Mouse (Mus musculus): ENCODE data around the gene Tor1b. TPM values are rescaled to one million over a fixed set of nuclear protein-coding genes. Genes with fewer than 3 reads are reported as not detected.

Tor1b gene
- polyA plus RNA-seq, 1 experiment from 2014 or later = 20.1 TPM

DNA sequence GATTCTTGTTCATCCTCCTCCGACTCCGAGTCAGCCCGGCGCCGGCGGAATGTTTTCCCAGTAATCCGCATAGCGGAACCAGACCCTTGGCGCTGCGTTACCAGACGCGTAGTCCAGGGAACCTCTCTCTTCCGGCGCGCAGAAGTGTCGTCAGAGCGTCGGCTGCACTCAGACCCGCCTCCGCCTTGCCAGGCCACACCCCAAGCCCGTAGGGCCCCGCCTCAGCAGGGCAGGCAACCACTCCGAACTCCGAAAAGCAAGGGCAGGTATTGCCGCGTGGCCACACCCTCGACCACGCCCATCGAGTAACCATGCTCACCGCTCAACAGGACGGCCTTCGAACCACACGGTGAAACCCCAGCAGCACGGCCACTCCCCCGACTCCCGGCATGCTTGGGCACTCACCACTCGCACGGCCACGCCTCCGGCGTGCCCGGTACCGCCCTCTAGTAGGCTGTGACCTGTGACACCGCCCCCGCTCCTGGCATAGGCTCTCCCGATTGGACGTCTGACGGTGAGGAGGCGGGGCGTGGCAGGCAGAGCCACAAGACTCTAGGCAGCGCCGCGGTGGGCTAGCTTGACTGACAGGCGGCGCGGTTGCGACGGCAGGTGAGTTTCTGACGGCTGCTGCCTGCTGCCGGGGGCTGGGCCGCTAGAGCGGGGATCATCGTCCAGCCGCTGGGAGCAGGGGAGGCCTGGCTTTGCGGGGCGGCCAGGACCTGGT is 29.2 kb downstream of the Tor1b start, which contains the start of the genes BC005624 and Usp20:
BC005624 (minus strand) TSS at position 412 of the 724 bp plus-strand sequence.
Usp20 (plus strand) TSS at position 490 of the 724 bp plus-strand sequence.
- Histone ChIP-seq H3K9me3 (ENCODE audit: control insufficient read depth, low read length) (no peaks in the 10 kb centered on the region), H3K9ac (ENCODE audit: low read length) (peak within 1 kb of the TSS; percentile 71), H3K4me1 (replicated peaks; ENCODE audit: control insufficient read depth, insufficient read depth) (peaks cover 8% of the 10 kb centered on the region; the same call in 1 of the 2 replicates), H3K27me3 (ENCODE audit: control insufficient read depth, insufficient read depth, low read length) (no peaks in the 10 kb centered on the region), H3K36me3 (ENCODE audit: control insufficient read depth, insufficient read depth, low read length) (0 out of 2 replicates have a peak, but pooled peaks cover 4% of the 10 kb centered on the region), H3K27ac (replicated peaks) (peak within 1 kb of the TSS; percentile 81), H3K4me3 (ENCODE audit: low read depth, low read length) (peak within 1 kb of the TSS; percentile 73), H3K4me2 (replicated peaks; ENCODE audit: low read depth) (peak within 1 kb of the TSS; percentile 90)
- DNase-seq (ENCODE audit: low spot score) = peak; percentile 100
- TF ChIP-seq EP300 (optimal IDR thresholded peaks at IDR 0.05) = no peak
- TF ChIP-seq CTCF (IDR thresholded peaks at IDR 0.05; ENCODE audit: low read depth) = peak; percentile 55
- WGBS = under 1% methylated on average over 64 of the region's 66 CpGs
- peak; percentile 98 for ATAC-seq (ENCODE audit: low FRiP score, low TSS enrichment)

DNA sequence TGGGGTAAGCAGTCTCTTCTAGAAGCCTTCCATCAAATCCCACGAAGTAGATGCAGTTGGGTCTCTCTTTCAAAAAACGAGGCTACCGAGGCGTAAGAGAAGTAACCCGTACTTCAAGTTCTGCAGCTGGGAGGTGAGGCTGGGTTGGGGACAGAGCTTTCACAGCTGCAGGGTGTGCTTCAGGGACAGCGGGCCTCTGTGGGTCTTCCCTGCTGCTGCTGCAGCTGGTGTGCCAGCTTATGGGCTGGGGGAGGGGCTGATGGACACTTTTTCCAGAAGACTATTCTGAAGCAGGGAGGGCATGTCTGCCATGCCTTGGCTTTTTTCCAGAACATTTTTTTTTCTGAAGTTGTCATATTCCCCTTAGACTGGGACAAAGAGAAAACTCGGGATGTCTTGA is 30.3 kb downstream of the Tor1b start:
- H3K27ac ChIP-seq (replicated peaks) = peak overlapping the region; percentile 81
- 39% methylated on average over 7 of the region's 7 CpGs for WGBS
- no peaks in the 10 kb centered on the region for H3K27me3 ChIP-seq (ENCODE audit: control insufficient read depth, insufficient read depth, low read length)
- H3K9me3 ChIP-seq (ENCODE audit: control insufficient read depth, low read length) = no peaks in the 10 kb centered on the region
- peak overlapping the region; percentile 71 for H3K9ac ChIP-seq (ENCODE audit: low read length)
- H3K36me3 ChIP-seq (ENCODE audit: control insufficient read depth, insufficient read depth, low read length) = 0 out of 2 replicates have a peak, but pooled peaks cover 2% of the 10 kb centered on the region
- DNase-seq (ENCODE audit: low spot score) (no peak), ATAC-seq (ENCODE audit: low FRiP score, low TSS enrichment) (no peak)
- H3K4me2 ChIP-seq (replicated peaks; ENCODE audit: low read depth) = peak overlapping the region; percentile 90
- peaks cover 8% of the 10 kb centered on the region; the same call in 1 of the 2 replicates for H3K4me1 ChIP-seq (replicated peaks; ENCODE audit: control insufficient read depth, insufficient read depth)
- H3K4me3 ChIP-seq (ENCODE audit: low read depth, low read length) = peak overlapping the region; percentile 73
- no peak for TF ChIP-seq EP300 (optimal IDR thresholded peaks at IDR 0.05)
- TF ChIP-seq CTCF (IDR thresholded peaks at IDR 0.05; ENCODE audit: low read depth) = no peak

DNA sequence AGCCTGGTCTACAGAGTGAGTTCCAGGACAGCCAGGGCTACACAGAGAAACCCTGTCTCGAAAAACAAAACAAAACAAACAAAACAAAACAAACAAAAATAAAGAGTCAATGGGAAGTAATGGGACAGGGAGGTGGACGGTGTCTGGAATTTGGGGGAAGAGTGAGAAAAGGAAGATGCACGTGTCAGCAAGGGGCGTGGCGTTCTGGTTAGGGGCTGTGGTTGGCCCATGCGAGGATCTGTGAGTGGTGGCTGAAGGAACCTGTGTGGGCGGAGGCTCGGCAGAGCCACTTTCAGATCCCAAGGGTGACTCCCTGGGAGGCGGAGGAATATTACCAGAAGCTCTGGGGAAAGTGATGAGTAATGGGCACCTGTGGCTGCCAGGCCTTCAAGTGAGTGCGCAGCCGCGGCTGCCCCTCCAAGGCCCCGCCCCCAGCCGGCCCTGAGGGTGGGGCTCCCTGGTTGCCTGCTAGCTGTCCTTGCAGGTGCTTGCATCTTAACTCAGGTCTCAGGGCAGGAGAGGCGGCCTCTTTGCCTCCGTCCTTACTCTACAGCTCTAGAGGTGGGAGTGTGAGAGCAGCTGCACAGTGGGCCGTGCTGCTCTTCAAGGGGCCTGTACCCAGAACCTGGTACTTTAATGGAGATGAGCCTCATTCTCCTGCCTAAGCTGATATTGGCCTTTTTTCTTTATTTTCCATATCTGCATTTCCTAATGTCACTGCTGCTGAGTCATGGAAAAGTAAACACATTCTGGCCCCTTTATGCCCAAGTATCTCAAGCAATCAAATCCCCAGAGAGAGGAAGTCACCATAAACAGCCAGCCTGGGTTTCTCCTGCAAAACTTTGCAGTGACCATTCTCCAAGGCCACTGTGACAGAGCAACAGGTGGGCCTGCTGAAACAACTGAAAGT is 32.6 kb downstream of the Tor1b start:
- no peak overlapping the region for H3K4me3 ChIP-seq (ENCODE audit: low read depth, low read length)
- no peaks in the 10 kb centered on the region for H3K36me3 ChIP-seq (ENCODE audit: control insufficient read depth, insufficient read depth, low read length)
- ATAC-seq (ENCODE audit: low FRiP score, low TSS enrichment) (peak; percentile 27), DNase-seq (ENCODE audit: low spot score) (peak; percentile 93)
- no peak overlapping the region for H3K9ac ChIP-seq (ENCODE audit: low read length)
- no peaks in the 10 kb centered on the region for H3K27me3 ChIP-seq (ENCODE audit: control insufficient read depth, insufficient read depth, low read length)
- H3K9me3 ChIP-seq (ENCODE audit: control insufficient read depth, low read length) = no peaks in the 10 kb centered on the region
- no peak for TF ChIP-seq EP300 (optimal IDR thresholded peaks at IDR 0.05)
- TF ChIP-seq CTCF (IDR thresholded peaks at IDR 0.05; ENCODE audit: low read depth) = no peak
- peak overlapping the region; percentile 25; the same call in 1 of the 2 replicates for H3K4me2 ChIP-seq (replicated peaks; ENCODE audit: low read depth)
- peaks cover 8% of the 10 kb centered on the region; the same call in 1 of the 2 replicates for H3K4me1 ChIP-seq (replicated peaks; ENCODE audit: control insufficient read depth, insufficient read depth)
- peak overlapping the region; percentile 24; the same call in 1 of the 2 replicates for H3K27ac ChIP-seq (replicated peaks)
- 25% methylated on average over 17 of the region's 17 CpGs for WGBS

DNA sequence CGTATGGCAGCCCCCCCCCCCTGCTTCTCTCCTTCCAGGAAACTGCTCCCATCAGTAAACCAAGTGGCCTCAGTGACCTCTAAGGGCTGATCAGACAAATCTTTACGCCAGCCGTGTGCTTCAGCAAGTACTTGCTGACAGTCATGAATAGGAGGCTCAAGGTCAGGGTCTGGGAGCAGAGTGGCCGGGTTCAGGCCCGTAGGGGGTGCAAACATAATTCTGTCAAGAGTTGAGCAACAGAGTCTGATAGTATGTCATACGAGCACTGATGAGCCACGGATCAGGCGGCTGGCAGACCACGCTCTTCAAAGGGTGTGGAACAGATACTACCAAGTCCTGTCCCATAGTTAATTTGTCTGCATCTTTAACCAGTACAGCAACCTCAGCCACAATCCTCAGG is 37.5 kb downstream of the Tor1b start:
- DNase-seq (ENCODE audit: low spot score) (no peak), ATAC-seq (ENCODE audit: low FRiP score, low TSS enrichment) (no peak)
- Histone ChIP-seq H3K4me3 (ENCODE audit: low read depth, low read length) (no peak overlapping the region), H3K4me2 (replicated peaks; ENCODE audit: low read depth) (no peak overlapping the region), H3K4me1 (replicated peaks; ENCODE audit: control insufficient read depth, insufficient read depth) (peaks cover 3% of the 10 kb centered on the region; the same call in 1 of the 2 replicates), H3K9ac (ENCODE audit: low read length) (no peak overlapping the region), H3K27ac (replicated peaks) (no peak overlapping the region), H3K36me3 (ENCODE audit: control insufficient read depth, insufficient read depth, low read length) (no peaks in the 10 kb centered on the region), H3K9me3 (ENCODE audit: control insufficient read depth, low read length) (no peaks in the 10 kb centered on the region), H3K27me3 (ENCODE audit: control insufficient read depth, insufficient read depth, low read length) (no peaks in the 10 kb centered on the region)
- TF ChIP-seq EP300 (optimal IDR thresholded peaks at IDR 0.05) (no peak), CTCF (IDR thresholded peaks at IDR 0.05; ENCODE audit: low read depth) (no peak)
- WGBS = 82% methylated on average over 9 of the region's 9 CpGs

DNA sequence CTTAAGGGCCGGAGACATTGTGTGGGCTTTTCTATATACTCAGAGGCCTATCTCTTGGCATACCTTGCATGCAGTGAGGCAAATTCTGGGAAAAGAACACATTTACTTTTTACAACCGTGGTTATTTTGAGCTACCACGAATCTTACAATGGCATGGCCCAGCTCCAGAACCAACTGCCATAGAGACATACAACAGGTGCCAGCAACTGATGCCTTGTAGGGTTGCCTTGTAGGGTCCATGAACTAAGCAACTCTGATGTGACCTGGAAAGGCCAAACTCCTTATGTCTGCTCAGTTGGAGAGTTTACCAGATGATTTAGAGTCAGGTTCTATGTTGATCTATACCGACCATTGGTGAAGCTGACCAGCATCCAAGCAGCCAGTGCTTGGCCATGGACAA is 42.1 kb downstream of the Tor1b start:
- H3K9me3 ChIP-seq (ENCODE audit: control insufficient read depth, low read length) = no peaks in the 10 kb centered on the region
- H3K27ac ChIP-seq (replicated peaks) = no peak overlapping the region
- H3K27me3 ChIP-seq (ENCODE audit: control insufficient read depth, insufficient read depth, low read length) = no peaks in the 10 kb centered on the region
- ATAC-seq (ENCODE audit: low FRiP score, low TSS enrichment) = no peak
- no peak for DNase-seq (ENCODE audit: low spot score)
- H3K9ac ChIP-seq (ENCODE audit: low read length) = no peak overlapping the region
- no peak overlapping the region for H3K4me3 ChIP-seq (ENCODE audit: low read depth, low read length)
- 88% methylated on average over 4 of the region's 4 CpGs for WGBS
- no peaks in the 10 kb centered on the region for H3K4me1 ChIP-seq (replicated peaks; ENCODE audit: control insufficient read depth, insufficient read depth)
- H3K4me2 ChIP-seq (replicated peaks; ENCODE audit: low read depth) = no peak overlapping the region
- no peak for TF ChIP-seq EP300 (optimal IDR thresholded peaks at IDR 0.05)
- H3K36me3 ChIP-seq (ENCODE audit: control insufficient read depth, insufficient read depth, low read length) = no peaks in the 10 kb centered on the region

Measured in stomach, postnatal 0 days (tissue).